Mouse (Mus musculus): ENCODE data around the gene Bspry.

The Bspry gene

DNA sequence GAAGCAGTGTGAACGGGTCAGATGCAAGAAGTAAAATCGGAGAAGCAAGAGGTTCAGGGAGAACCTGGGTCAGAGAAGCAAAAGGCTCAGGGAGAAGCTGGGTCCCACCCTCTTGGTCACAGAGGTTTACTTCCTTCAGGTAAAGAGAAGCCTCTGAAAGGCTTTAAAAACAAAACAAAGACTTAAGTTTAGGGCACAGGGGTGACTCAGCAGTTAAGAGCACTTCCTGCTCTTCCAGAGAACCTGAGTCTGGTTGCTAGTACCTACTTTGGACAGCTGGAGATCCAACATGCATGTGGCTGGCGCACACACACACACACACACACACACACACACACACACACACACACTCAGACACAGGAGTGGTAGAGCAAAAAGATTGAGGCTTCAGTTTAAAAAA, 5.1 kb downstream of the Bspry start:
- DNase-seq: no peak

DNA sequence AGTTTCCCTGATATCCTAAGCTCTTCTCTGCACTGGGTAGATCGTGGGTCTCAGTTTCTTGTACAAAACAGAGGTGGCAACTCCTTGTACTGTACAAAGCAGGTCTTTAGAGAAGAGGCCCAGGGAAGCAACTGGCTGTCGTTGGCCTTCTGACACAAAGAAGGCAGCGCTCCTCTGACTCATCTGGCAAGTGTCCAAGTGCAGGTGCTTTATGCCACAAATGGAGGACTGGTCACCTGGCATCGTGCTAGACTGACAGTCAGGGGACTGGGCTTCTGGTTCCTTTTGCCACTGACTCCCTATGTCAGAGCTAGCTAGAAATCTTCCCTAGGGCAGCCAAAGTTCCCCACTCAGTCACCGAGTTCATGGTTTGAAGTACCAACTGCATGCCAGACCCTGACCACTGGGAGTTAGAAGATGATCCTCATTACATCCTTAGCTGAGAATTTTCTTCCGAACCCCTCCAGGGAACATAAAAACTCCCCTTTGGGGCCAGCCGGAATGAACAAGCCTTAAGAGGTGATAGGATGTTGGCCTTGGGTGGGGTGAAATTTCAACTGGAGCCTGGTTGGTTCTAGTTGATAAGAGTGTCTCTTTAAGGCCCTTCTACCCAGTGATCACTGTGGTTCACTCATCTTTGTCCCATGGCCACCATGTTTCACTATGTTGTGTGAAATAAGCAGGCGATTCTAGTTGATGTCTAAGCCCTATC, 5.8 kb downstream of the Bspry start:
- no peak for DNase-seq

DNA sequence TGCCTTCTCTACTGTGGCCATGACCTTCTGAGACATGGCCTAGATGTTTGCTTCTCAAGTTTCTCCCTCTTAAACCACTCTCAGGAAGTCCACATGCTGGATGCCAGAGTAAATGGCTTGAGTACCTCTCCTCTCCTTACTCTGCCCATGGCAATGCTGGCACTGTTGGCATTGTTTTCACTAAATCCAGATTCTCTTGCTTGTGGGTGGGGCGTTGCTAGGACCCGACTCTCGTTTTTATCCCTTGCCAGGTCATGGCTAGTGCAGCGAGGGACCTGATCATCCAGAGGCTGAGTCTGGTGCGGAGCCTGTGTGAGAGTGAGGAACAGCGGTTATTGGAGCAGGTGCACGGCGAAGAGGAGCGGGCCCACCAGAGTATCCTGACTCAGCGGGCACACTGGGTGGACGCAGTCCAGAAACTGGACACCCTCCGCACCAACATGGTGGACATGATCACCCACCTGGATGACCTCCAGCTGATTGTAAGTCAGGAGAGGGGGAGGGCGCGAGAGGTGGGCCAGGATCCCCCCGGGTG, 6.4 kb downstream of the Bspry start:
- no peak for DNase-seq

DNA sequence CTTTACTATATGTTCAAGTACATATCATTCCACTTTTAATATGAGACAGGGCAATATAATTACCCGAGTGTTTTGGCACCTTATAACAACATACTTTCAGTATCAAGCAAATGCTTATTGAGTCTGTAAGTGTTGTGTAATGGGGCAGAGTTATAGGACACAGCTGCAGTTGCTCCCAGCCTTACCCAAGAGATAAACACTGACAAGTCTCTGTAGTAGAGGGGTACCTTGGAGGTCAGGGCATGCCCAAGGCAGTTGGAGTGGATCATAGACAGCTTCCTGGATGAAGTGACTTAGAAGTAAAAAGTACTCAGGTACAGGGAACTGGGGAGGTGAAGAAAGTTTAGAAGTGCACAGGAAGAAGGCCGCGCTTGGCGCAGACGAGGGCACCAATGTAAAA, 7.3 kb downstream of the Bspry start:
- DNase-seq: no peak

DNA sequence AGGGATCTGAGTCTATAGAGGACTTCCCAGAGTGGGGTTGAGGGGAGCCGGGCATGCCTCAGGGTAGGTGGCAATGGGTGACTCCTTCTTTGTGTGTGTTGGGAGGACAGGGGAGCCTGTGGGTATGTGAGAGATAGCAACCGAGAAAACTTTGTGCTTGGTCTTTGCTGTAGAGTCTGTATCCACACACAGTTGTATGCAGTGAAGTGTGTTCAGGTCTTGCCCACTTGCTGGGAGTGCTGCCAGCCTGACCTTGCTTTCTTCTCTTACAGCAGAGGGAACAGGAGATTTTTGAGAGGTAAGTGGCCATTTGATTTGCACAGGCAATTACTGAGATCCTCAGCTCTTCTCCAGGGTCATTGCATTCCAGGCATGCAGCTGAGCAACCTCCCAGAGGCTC, 8.1 kb downstream of the Bspry start:
- DNase-seq: no peak

DNA sequence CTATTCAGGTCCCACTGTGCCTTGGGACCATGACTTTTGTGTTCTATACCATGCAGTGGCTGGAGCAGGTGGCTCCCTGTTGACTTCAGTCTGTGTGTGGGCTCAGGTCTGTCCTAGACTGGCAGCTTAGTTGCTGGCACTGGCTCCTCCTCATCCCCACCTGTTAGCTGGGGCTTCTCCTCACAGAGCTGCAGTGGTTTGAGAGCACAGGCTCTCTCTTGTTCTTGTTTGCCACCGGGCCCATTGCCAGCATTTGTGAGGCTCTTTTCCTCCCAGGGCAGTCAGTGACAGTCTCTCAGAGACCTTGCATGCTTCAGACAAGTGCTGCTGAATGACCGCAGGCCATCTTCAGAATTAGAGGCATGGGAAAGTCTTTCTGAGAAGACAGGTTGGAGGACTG, 12.8 kb downstream of the Bspry start:
- no peak for DNase-seq

DNA sequence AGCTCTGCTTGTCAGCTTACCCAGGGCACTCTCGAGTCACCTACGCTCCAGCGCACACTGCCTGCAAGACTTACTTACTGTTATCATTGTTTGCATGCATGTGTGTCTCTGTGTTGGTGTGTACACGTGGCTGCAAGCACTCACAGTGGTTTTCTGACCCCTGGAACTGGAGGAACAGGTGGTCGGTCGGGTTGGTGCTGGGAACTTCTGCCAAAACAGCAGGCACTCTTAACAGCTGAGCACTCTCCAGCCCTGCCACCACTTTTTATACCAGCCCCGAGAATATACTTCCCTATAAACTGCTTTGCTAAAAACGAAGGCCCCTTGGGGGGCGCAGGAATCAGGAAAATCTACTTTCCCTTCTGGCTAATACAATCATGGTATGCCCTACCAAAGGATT, 14.4 kb downstream of the Bspry start:
- no peak for DNase-seq

DNA sequence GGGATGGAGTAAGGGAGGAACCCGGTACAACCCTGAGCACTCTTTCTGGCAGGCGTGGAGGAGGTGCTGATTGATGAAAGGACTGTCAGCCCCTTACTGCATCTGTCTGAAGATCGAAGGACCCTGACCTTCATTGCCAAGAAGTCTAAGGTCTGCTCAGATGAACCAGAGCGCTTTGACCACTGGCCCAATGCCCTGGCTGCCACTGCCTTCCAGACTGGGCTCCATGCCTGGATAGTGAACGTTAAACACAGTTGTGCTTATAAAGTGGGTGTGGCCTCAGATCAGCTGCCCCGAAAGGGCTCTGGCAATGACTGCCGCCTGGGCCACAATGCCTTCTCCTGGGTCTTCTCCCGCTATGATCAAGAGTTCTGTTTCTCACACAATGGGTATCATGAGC, 16.1 kb downstream of the Bspry start:
- peak; percentile 79 for DNase-seq

DNA sequence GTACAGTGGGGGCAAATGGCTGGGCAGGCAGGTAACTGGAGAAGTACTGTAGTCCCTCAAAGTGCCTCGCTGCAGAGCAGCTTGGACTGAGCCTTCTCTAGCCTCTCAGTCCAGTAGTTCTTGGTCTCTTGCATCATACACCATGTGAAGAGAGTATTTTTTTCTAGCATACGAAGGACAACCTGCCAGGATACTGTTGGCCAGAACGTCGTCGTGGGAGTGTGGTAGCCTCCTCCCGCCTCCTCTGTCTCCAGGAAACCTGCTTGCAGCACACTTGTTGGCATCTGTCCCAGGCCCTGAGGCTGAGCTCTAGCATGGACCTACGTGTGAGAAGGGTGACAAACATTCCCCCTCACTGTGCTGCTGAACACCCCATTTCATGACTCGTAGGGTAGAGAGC, 17.0 kb downstream of the Bspry start:
- DNase-seq: peak; percentile 71

DNA sequence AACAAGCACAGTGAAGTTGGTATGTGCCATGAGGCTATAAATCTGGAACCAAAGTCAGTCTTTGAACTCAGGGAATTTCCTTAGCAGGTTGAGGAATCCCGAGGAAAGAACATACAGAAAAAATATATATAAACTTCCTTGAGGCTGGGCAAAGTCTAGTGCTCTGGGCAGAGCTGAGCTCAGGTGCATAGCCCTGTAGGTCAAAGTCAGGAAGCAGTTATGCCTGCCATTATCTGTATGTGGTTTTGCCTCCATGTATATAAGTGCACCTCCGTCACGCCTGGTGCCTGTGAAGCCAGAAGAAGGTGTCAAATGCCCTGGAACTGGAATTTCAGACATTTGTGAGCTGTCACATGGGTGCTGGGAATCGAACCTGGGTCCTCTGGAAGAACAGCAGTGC, 20.9 kb downstream of the Bspry start:
- DNase-seq: no peak

DNA sequence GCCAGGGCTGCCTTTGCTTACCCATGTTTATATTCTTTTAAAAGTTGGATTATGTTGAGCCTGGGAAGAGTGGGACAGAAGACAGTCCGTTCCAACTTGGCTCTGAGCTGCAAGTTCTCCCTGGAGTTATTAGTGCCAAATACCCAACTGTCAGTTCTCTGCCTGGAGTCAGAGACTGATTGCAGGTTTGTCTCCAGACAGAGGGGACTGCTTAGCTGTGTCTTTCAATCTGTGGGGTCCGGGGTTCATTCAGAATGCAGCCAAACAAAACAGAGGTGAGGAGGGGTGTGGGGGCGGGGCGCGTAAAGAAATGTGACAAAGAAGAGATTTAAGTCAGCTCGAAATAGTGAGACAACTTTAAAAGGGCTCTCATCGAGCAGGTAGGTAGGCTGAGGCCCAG, 21.7 kb downstream of the Bspry start:
- no peak for DNase-seq

DNA sequence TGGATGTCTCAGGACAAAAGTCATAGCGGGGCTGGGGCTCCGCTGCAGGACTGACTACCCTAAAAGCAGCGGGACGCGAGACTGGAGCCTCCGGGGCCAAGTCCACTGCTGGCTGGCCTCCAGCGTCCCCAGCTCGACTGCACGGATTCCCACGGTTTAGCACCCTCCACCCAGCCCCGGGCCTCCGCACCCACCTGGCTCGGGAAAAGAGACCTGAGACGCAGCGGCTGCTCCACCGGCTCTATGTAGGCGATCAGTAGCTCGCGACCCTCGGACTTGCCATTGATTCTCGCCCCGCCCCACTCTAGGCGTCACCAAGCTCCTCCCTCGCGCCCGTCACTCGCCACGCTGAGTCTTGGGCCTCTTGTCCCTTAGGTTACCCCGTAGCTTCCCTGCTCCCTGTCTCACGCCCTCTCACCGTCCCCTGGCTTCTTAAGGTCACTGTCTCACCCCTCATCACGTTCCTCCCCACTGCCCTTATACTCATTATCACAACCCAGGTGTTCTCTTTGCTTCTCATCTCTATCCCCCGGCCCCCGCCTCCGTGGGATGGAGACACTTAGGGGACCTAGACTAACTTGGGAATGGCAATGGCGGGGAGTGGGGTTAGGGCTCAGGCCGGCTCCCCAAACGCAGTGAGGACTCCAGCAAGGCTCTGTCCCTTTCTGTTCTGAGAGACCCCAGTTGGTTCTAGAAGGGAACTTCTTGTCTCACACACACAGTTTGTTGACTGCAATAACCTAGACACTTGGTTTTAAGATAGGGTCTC, 22.3 kb downstream of the Bspry start:
- peak; percentile 95 for DNase-seq

DNA sequence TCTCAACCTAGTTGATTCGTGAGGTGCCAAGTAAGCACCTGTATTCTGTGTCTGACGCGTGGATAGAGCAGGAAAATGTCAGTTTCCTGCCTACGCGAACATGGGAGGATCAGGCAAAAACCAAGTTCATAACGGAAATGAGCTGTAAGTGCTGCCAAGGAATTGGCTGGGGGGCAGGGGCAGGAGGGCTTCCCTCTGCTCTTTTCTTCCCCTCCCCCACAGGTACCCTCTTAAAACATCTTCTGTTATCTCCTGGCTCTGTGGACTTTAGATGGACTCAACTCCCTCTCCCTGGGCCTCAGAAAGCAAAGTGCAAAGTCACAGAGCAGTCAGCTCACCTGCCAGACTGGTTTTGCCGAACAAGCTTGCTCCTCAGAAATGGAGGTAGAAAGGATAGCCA, 23.1 kb downstream of the Bspry start:
- peak; percentile 48 for DNase-seq

DNA sequence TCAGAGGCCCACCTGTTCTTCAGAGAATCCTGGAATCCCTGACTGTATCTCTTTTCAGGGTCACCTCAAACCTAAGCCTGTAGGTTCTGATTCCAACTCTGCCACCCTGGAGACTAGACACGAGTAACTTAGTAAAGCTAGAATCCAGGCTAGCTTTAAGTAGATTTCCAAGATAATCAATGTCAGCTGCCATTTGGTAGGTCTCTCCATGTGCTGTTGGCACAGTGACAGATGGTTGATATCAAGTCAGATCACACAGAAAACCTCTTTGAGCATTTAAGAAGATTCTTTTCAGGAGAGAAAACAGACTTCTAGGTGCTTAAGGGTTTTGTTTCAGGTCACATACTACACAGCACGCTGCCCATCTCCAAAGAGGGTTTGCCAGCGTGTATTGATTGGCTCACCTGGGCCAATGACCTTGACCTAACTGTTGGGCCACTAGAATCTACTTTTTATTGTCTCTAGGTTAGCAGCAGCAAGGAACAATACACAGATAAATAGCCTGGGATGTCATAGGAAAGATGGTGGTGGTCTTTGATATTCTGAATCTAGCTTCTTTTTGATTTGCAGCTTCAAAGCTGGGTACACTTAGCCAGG, 23.6 kb downstream of the Bspry start, which contains the start of gene Hdhd3:
Gene Hdhd3 (minus strand): TSS at position 94 of the 597 bp plus-strand sequence.
- DNase-seq: no peak

DNA sequence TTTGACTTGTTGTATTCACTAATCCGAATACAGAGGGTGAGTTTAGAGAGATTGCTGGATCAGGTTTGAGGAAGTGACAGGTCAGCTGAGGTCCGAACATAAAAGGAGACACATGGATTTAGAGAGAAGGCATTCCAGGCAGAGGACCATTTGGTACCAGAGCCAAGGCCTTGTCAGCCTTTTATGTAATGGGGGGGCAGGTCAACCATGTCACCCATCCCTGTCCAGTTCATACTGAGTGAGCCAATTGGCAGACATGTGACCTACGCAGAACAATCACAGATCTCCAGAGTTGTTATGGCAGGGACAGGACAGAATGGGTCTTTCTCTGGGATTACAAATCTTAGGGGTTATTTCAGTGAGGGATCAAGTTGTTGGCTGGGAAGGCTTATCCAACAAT, 26.1 kb downstream of the Bspry start:
- no peak for DNase-seq

DNA sequence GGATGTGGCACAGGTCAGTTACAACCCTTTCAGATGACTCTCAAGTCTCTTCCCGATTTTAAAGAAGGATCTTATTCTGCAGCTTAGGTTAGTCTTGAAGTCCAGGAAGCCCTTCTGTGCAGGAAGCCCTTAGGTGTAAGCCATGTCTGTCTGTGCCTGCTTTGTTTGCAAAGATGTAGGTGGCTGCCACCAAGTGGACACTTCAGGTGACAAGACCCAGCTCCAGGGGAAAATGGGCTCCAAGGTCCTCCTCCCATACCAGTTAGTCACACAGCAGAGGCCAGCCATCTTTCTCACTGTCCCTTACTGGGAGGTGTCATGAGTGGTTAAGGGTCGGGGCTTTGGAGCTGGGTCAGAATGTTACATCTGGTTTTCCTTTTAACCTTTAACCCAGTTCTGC, 26.9 kb downstream of the Bspry start:
- DNase-seq: peak; percentile 54

DNA sequence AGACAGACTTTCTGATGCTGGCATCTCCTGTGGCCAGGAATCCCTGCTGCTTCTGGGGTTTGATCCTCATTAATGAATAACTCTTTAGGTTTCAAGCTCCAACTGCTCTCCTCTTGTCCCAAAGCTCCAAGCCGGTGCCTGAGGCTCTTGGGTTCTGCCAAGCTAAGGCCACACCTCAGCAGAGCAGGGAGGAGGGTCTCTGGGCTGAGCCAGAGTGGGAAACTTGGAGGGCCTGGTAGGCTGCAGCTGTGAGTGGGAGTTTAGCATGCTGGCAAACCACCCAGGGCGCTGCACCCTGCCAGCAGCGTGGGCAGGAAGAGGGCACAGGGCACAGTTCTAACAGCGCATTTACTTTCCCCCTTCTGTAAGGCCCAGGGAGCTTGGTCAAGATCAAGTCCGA, 29.0 kb downstream of the Bspry start:
- DNase-seq: peak; percentile 56

DNA sequence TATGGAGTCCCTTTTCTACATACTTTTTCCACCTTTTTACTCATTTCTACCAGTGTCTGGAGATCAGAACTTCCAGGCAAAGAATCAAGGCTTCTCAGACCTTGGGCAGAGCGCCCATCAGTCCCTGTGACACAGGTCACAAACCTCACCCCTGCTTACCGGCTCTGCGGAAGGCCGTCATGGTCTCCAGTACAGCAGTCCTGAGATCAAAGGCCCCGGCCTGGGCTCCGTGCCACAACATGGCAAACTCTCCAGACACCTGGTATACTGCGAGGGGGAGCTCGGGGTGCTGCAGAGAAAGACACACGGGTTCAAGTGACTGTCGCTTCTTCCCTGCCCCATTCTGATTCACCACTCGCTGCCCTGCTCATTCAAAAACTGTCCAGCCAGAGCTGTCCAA, 30.1 kb downstream of the Bspry start:
- peak; percentile 77 for DNase-seq

DNA sequence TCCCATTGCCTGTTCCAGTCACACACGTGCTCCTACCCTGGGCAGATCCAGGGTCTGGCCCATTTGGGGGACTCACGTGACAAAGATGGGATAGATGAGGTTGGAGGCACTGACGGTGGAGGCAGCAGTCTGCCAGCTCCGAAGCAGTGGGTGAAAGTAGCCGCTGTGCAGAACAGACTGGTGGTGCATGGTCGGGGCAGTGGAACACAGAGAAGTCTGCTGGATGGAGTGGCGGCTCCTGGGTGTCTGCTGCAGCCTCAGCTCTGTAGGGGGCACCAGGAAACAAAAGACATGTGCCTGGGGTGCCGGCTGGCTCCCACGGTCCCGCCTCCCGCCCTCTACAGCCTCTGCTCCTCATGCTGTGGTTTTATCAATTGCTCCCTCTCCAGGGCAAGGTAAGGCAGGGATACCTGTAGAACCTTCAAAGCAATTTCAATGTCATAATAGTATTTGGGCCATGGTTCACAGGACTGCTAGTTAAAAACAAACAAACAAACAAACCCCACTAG, 34.2 kb downstream of the Bspry start:
- DNase-seq: no peak

DNA sequence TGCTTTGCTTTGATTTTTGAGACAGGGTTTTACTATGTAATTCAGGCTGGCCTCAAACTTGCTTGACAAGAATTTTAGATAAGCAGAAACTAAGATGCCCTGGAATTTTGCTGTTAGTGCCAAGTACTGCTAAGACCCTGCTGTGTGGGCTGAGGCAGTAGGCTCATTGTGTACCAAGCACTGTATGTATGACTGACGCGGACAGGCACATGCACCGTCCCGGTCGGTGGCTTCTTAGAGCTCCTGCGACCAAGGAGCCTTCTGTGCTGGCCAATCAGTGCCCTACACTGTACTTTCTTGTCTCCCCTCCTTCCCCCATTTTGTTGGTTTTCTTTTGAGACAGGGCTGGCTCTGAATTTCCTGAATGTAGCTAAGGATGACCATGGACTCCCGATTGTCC, 35.1 kb downstream of the Bspry start:
- no peak for DNase-seq

DNA sequence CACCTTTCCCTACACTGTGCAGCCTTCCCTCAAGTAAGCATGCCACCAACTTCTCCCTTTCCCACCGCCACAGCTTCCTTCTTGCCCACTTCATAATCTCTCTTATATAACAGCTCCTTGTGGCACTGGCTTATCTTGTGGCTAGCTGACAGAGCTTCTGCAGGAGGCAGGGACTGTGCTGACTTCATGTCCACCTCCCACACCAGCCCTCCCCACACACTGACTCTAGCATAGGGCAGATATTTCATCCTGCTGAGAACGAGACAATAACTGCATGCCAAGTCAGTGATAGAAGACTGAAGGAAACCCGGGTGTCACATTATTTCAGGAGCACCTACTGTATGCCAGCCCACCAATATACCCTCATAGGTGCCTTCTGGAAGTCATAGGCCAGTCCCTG, 35.6 kb downstream of the Bspry start:
- no peak for DNase-seq

DNA sequence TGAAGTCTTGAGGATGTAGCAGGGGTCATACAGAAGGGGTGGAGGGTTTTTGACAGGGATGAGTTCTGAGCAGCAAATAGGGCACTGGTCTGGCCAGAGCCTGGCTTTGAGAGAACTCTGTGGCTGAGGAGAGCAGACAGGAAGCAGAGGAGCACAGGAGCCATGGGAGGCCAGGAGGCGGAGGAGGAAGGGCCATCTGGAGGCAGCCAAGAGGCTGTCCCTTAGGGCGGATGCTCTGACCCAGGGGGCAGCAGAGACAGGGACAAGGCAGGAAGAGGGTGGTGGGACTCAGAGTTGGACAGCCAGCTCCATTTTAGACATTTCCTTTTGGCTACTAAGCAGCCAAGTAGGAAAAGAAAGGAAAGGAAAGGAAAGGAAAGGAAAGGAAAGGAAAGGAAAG, 36.2 kb downstream of the Bspry start:
- DNase-seq: peak; percentile 65

DNA sequence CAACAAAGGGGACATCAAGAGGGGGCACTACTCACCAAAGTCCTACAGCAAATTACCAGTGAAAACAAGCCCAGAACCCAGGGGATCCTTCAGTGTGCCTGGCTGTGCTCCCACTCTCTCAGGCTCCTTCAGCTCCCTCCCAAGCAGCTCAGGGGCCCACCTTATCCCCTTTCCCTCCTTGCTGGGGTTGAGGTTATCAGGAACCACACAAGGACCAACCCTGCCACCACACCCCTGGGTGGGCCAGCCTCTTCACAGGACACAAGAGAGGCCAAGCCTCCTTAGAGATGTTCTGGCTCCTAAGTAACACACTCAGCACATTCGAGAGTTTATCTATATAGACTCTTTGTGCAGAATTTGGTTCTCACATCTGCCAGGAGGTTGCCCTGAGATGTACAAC, 36.7 kb downstream of the Bspry start:
- no peak for DNase-seq

DNA sequence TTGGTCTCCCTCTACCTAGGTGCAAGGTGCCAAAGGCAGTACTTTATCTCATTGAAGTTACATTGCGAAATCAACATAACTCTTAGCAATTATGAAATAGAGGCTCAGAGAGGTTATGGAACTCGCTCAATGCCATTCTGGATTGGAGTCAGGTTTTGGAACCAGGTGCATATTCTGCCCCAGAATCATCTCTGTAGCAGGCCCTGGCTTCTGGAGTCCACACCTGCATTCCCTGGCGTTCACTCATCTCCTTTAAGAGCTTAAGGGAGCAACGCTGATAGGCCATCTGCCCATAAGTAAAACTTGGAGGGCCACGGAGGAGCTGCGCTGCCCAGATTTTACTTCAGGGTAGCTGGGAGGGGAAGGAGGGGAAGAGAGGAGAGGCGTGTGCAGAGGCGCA, 37.2 kb downstream of the Bspry start:
- DNase-seq: no peak

Data from kidney, adult 18-20 months (tissue).